Mouse (Mus musculus): ENCODE results near the gene Cilp2. TPM values are rescaled to one million over a fixed set of nuclear protein-coding genes. Genes with fewer than 3 reads are reported as not detected.

The Cilp2 gene
- total and polyA plus RNA-seq, 2 experiments = 0.05 TPM; not detected in 1

DNA sequence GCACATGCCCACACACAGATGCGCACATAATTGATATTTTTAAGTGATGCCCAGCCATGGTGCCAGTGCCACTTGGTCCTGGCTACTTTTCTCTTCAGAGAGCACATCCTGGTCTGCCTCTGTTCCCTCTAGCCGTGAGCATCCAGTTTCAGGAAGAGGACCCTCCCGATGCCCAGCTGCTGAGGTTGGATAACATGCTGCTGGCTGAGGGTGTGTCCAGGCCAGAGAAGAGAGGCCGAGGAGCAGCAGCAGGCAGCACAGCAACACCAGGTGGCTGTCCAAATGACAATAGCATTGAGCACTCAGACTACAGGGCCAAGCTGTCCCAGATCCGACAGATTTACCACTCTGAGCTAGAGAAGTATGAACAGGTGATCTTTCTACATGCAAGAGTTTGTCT is 23.3 kb downstream of the Cilp2 start:
- peaks cover 3% of the 10 kb centered on the region; the same call in 1 of the 2 replicates for H3K4me1 ChIP-seq (ENCODE audit: control insufficient read depth, insufficient read depth, low read length)
- no peaks in the 10 kb centered on the region for H3K27me3 ChIP-seq (ENCODE audit: control insufficient read depth, insufficient read depth, low read length)
- DNase-seq (ENCODE audit: extremely low read depth, low read depth, low spot score) = no peak
- no peak for TF ChIP-seq POLR2A (IDR thresholded peaks at IDR 0.05; ENCODE audit: extremely low read depth, insufficient read depth, low read length)
- TF ChIP-seq CTCF (IDR thresholded peaks at IDR 0.05; ENCODE audit: low read depth, low read length) = no peak
- no peak overlapping the region for H3K4me3 ChIP-seq (ENCODE audit: insufficient read depth, low read depth, low read length)
- 72% methylated on average over 5 of the region's 5 CpGs for WGBS
- H3K36me3 ChIP-seq (ENCODE audit: control insufficient read depth, insufficient read depth, low read length) = no peaks in the 10 kb centered on the region
- no peak overlapping the region for H3K9ac ChIP-seq (ENCODE audit: low read depth, low read length)
- H3K27ac ChIP-seq (replicated peaks; ENCODE audit: insufficient read depth, low read depth, low read length) = no peak overlapping the region
- H3K79me2 ChIP-seq (ENCODE audit: control insufficient read depth, insufficient read depth, low read length) = no peaks in the 10 kb centered on the region

DNA sequence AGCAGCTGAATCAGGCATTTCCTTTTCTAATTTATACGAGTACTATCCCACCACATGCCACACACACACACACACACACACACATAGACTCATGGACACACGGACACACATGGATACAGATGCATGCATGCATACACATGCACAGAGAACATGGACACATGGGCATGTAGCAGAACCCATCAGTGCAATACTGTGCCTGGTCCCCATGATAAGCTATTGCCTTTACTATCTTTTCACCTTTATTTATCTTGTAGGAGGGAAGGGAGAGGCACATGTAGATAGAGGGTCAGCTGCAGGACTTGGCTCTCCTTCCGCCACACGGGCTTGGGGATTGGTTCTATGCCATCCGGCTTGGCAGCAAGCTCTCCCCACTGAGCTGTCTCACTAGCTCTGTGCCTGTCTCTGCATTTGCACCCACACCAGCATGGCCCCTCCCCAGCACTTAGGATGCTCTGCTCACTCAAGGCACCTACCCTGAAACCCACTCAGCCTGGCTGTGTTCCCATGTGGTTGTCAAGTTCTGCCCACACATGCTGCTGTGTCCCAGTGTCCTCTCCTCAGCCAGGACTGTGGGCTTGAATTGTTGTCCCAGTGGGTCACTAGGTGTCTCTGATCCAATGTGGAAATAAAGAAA is 24.0 kb downstream of the Cilp2 start:
- no peak overlapping the region for H3K27ac ChIP-seq (replicated peaks; ENCODE audit: insufficient read depth, low read depth, low read length)
- H3K27me3 ChIP-seq (ENCODE audit: control insufficient read depth, insufficient read depth, low read length) = no peaks in the 10 kb centered on the region
- H3K9ac ChIP-seq (ENCODE audit: low read depth, low read length) = no peak overlapping the region
- no peak overlapping the region for H3K4me3 ChIP-seq (ENCODE audit: insufficient read depth, low read depth, low read length)
- no peak for DNase-seq (ENCODE audit: extremely low read depth, low read depth, low spot score)
- peaks cover 3% of the 10 kb centered on the region; the same call in 1 of the 2 replicates for H3K4me1 ChIP-seq (ENCODE audit: control insufficient read depth, insufficient read depth, low read length)
- WGBS = 85% methylated on average over 5 of the region's 5 CpGs
- TF ChIP-seq CTCF (IDR thresholded peaks at IDR 0.05; ENCODE audit: low read depth, low read length) (no peak), POLR2A (IDR thresholded peaks at IDR 0.05; ENCODE audit: extremely low read depth, insufficient read depth, low read length) (no peak)
- no peaks in the 10 kb centered on the region for H3K79me2 ChIP-seq (ENCODE audit: control insufficient read depth, insufficient read depth, low read length)
- no peaks in the 10 kb centered on the region for H3K36me3 ChIP-seq (ENCODE audit: control insufficient read depth, insufficient read depth, low read length)

DNA sequence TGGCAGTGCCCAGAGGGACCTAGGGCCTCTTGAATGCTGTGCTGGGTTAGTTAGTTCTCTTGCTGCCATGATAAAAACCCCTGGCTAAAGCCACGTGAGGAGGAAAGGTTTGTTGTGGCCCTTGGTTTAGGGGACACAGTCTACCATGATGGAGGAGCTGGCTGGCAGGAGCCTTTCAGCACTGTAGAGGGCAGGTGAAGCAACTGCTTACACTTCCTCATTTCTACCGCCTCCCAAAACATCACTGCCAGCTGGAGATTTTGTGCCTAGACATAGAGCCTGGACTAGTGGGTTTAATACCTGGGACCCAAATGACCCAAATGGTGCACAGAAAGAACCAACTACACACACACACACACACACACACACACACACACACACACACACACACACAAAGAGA is 26.2 kb downstream of the Cilp2 start:
- Histone ChIP-seq H3K27ac (replicated peaks; ENCODE audit: insufficient read depth, low read depth, low read length) (no peak overlapping the region), H3K27me3 (ENCODE audit: control insufficient read depth, insufficient read depth, low read length) (no peaks in the 10 kb centered on the region), H3K4me3 (ENCODE audit: insufficient read depth, low read depth, low read length) (no peak overlapping the region), H3K9ac (ENCODE audit: low read depth, low read length) (no peak overlapping the region), H3K36me3 (ENCODE audit: control insufficient read depth, insufficient read depth, low read length) (no peaks in the 10 kb centered on the region), H3K4me1 (ENCODE audit: control insufficient read depth, insufficient read depth, low read length) (no peaks in the 10 kb centered on the region), H3K79me2 (ENCODE audit: control insufficient read depth, insufficient read depth, low read length) (no peaks in the 10 kb centered on the region)
- TF ChIP-seq CTCF (IDR thresholded peaks at IDR 0.05; ENCODE audit: low read depth, low read length) (no peak), POLR2A (IDR thresholded peaks at IDR 0.05; ENCODE audit: extremely low read depth, insufficient read depth, low read length) (no peak)
- 93% methylated on average over 2 of the region's 2 CpGs for WGBS
- DNase-seq (ENCODE audit: extremely low read depth, low read depth, low spot score) = no peak

DNA sequence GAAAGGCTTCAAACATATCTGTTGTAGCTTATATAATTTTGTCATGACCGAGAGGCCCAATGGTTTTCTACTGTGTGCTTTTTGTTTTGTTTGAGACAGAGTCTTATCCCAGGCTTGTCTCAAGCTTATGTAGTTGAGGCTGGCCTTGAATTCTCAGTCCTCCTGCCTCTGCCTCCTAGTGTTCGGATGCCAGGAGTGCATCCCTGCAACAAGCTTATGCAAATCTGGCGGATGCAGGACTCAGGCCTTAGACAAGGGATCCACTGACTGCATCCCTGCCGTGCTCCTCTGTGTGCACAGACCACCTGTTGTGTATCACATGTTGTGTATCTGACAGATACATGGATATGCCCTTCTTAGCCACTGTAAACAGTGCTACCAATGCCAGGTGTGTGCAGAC is 26.7 kb downstream of the Cilp2 start:
- Histone ChIP-seq H3K27ac (replicated peaks; ENCODE audit: insufficient read depth, low read depth, low read length) (no peak overlapping the region), H3K9ac (ENCODE audit: low read depth, low read length) (no peak overlapping the region), H3K79me2 (ENCODE audit: control insufficient read depth, insufficient read depth, low read length) (no peaks in the 10 kb centered on the region), H3K27me3 (ENCODE audit: control insufficient read depth, insufficient read depth, low read length) (no peaks in the 10 kb centered on the region), H3K4me1 (ENCODE audit: control insufficient read depth, insufficient read depth, low read length) (no peaks in the 10 kb centered on the region), H3K4me3 (ENCODE audit: insufficient read depth, low read depth, low read length) (no peak overlapping the region), H3K36me3 (ENCODE audit: control insufficient read depth, insufficient read depth, low read length) (no peaks in the 10 kb centered on the region)
- 75% methylated on average over 4 of the region's 4 CpGs for WGBS
- DNase-seq (ENCODE audit: extremely low read depth, low read depth, low spot score) = no peak
- TF ChIP-seq CTCF (IDR thresholded peaks at IDR 0.05; ENCODE audit: low read depth, low read length) (peak; percentile 39; the same call in 1 of the 2 replicates), POLR2A (IDR thresholded peaks at IDR 0.05; ENCODE audit: extremely low read depth, insufficient read depth, low read length) (no peak)

DNA sequence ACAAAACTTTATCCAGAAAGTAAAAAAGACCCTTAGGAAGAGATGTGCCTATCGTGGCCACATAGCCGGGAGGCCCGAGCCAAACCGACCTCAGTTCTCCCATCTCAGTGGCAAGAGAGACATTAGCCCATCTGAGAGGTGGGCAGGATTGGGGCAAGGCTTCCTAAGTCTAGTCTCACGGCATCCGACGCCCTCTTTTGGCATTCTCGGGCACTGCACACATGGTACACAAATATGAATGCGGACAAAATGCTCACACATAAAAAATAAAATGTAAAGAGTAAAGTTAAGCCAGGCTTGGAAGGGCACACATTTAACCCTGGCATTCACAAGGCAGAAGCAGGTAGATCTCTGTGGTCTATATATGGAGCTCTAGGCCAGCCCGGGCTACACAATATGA is 33.6 kb downstream of the Cilp2 start:
- Histone ChIP-seq H3K4me3 (ENCODE audit: insufficient read depth, low read depth, low read length) (no peak overlapping the region), H3K27ac (replicated peaks; ENCODE audit: insufficient read depth, low read depth, low read length) (no peak overlapping the region), H3K79me2 (ENCODE audit: control insufficient read depth, insufficient read depth, low read length) (no peaks in the 10 kb centered on the region), H3K4me1 (ENCODE audit: control insufficient read depth, insufficient read depth, low read length) (no peaks in the 10 kb centered on the region), H3K9ac (ENCODE audit: low read depth, low read length) (no peak overlapping the region), H3K36me3 (ENCODE audit: control insufficient read depth, insufficient read depth, low read length) (no peaks in the 10 kb centered on the region), H3K27me3 (ENCODE audit: control insufficient read depth, insufficient read depth, low read length) (no peaks in the 10 kb centered on the region)
- DNase-seq (ENCODE audit: extremely low read depth, low read depth, low spot score) = no peak
- no peak for TF ChIP-seq POLR2A (IDR thresholded peaks at IDR 0.05; ENCODE audit: extremely low read depth, insufficient read depth, low read length)
- TF ChIP-seq CTCF (IDR thresholded peaks at IDR 0.05; ENCODE audit: low read depth, low read length) = no peak
- WGBS = 91% methylated on average over 10 of the region's 10 CpGs

DNA sequence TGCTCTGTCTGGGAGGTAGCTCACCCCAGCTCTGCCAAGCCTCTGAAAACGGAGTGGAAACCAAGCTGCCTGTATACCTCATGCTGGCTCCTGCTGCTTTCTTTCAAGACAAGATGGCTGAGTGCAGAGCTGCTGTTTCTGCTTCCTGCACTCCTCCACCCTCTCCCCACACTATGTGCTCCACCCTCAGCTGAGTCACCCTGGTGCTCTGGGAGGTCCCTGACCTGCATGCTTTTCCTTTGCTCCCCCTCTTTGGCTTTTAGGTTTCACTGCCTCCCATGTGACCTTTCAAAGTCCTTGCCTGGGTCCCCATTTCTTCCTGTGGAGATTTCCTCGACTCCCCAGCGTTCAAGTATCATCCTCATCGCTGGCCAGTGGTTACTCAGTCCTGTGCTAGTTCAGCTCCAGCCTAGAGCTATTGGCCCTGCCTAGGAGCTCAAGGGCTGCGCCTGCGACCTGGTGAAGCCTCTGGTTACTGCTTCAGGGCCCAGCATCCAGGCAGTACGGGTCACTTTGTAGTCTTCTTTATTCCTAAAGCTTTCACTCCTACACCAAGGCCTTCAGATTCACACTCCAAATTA is 36.5 kb downstream of the Cilp2 start:
- no peaks in the 10 kb centered on the region for H3K79me2 ChIP-seq (ENCODE audit: control insufficient read depth, insufficient read depth, low read length)
- no peak overlapping the region for H3K27ac ChIP-seq (replicated peaks; ENCODE audit: insufficient read depth, low read depth, low read length)

More for the DNA sequence above, 36.5 kb downstream of the Cilp2 start:
- Histone ChIP-seq H3K4me1 (ENCODE audit: control insufficient read depth, insufficient read depth, low read length) (peaks cover 2% of the 10 kb centered on the region; the same call in 1 of the 2 replicates), H3K27me3 (ENCODE audit: control insufficient read depth, insufficient read depth, low read length) (no peaks in the 10 kb centered on the region), H3K4me3 (ENCODE audit: insufficient read depth, low read depth, low read length) (no peak overlapping the region), H3K36me3 (ENCODE audit: control insufficient read depth, insufficient read depth, low read length) (no peaks in the 10 kb centered on the region), H3K9ac (ENCODE audit: low read depth, low read length) (no peak overlapping the region)
- DNase-seq (ENCODE audit: extremely low read depth, low read depth, low spot score) = no peak
- TF ChIP-seq POLR2A (IDR thresholded peaks at IDR 0.05; ENCODE audit: extremely low read depth, insufficient read depth, low read length) (no peak), CTCF (IDR thresholded peaks at IDR 0.05; ENCODE audit: low read depth, low read length) (no peak)
- WGBS = 82% methylated on average over 7 of the region's 7 CpGs

All from liver, adult 2 months (tissue).